Mouse (Mus musculus) brain, embryonic 18.5 days (tissue): ENCODE results near the gene Vmn2r77.
"Not testable (repeated sequence)": the region's sequence is repeated elsewhere in the genome, so short reads cannot be mapped to it uniquely, and the experiment has no call there.

Source experiments
- DNase-seq: peaks from one replicate; pipeline ENCODE4 v3.0.0-alpha.2; 2012; ENCODE audit warnings: low read depth, low spot score

Gene Vmn2r77

GRCm38 (mm10) chr7:86794727-86795126 lies at the start of gene Vmn2r77:
Vmn2r77 (plus strand) TSS chr7:86795027.
- no peak for DNase-seq

GRCm38 (mm10) chr7:86760751-86761150 lies 34.1 kb upstream of the Vmn2r77 start:
- DNase-seq = no peak

GRCm38 (mm10) chr7:86764628-86765027 lies 30.2 kb upstream of the Vmn2r77 start:
- no peak for DNase-seq

DNA sequence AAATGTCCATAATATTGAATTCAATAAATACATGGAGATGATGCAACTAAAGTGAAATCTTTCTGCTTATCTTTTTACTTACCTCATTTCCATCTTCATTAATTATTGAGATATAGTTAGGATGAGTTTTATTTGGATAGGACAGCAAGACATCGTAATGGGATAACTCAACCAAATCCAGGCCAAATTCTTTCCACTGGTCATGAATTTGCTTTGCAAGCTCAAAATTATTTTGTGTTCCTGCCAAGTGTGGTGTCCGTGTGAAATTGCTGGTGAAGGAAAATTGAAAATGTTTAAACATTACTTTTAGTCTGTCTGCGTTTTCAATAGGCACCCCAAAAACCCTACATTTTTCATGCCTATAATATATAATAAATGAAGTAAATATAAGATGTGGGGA lies 23.2 kb upstream of the Vmn2r77 start:
- no peak for DNase-seq

- DNase-seq = peak; percentile 16
These were observed 19.1 kb upstream of the Vmn2r77 start, which contains the start of gene Folh1 for GRCm38 (mm10) chr7:86775617-86776325. Folh1 (minus strand) TSS chr7:86775943.

DNA sequence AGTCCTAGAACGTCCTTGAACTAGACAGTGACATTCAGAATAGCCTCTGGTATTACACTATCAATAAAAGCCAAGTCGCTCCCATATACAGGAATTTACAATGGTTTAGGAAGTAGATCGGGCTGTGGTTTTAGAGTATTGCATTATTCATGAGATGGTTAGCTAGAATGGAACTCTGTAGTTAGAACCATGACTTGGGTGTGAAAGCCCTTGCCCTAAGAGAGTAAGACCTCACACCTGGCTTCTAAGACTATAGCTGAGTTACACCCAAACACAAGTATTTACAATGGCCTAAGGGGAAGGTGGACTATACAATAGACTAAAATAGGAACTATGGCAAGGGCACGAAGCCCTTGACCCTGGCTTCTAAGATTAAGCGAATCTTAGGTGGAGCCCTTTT lies 20.4 kb downstream of the Vmn2r77 start:
- DNase-seq = not testable (repeated sequence)

GRCm38 (mm10) chr7:86815716-86816115 lies 20.9 kb downstream of the Vmn2r77 start:
- DNase-seq = not testable (repeated sequence)

DNA sequence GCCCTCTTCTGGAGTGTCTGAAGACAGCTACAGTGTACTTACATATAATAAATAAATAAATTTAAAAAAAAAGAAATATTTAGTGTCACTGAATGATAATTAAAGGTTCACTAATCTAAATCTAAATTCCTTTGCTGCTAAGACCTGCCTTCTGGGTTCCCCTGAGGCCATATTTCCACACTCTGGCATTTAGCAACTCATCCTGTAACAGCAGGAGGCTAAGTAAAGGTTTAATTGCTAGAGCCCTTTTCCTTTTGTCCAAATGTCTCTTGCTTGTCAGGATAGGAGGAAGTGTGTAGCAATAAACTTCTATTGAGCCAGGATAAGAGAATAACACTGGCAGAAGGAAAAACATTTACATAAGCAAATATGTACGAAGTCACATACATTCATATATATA lies 21.6 kb downstream of the Vmn2r77 start:
- no peak for DNase-seq
